In the genomic region with DNA sequence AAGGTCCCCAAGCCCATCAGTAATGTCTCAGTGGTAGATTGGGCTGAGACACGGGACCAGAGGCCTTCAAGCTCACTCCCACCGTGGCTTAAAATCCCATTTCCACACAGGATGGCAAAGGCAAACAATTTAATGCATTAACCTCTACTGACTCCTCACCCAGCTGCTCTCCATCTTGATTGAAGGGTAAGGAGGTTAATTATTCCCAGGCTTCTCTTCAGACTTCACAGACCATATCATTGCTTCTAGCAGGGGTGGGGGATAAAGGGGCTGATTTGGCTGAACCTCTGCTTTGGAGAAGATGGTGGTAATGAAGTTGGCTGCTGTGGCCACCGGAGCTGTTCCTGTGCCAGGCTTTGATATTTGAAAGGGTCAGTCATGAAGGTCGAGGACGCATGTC, we compare ENCODE assay signal across 26 mouse cellular contexts.
A peak's percentile ranks its signal among the peaks of the same experiment; 100 is the strongest.
DNase-seq lines count a peak whose midpoint lies in the region; ATAC-seq and TF ChIP-seq lines count a peak whose summit lies in the region.
"Had no signal": no experiment of that assay in that cellular context is flagged by ENCODE, and none has a peak within 500 bp of the region (broad histone marks: within the 10 kb centered on the region; RNA-seq: fewer than 3 reads in every experiment).

No protein-coding gene starts in this region.

- TF ChIP-seq CTCF in hindbrain, postnatal 0 days (IDR thresholded peaks at IDR 0.05; ENCODE audit: low read depth), result no peak

- peak overlapping the region; percentile 61 for H3K27ac ChIP-seq in hindbrain, embryonic 13.5 days
- no peak overlapping the region for H3K27ac ChIP-seq in hindbrain, embryonic 10.5 days
- 0 out of 2 replicates have a peak overlapping the region, but pooled peaks have one; percentile 29 for H3K27ac ChIP-seq in hindbrain, embryonic 16.5 days (ENCODE audit: low read depth, low read length)
- no peak overlapping the region; the same call in 1 of the 2 replicates for H3K27ac ChIP-seq in hindbrain, postnatal 0 days
- no peak overlapping the region for H3K27ac ChIP-seq in midbrain, embryonic 11.5 days (ENCODE audit: low read depth, low read length)
- no peak overlapping the region for H3K27ac ChIP-seq in midbrain, embryonic 15.5 days
- no peak overlapping the region for H3K27ac ChIP-seq in embryonic facial prominence, embryonic 11.5 days (replicated peaks; ENCODE audit: low read depth, low read length)
- H3K27ac ChIP-seq: embryonic facial prominence, embryonic 13.5 days; forebrain, embryonic 12.5 days; gastrocnemius, adult 2 months had no signal

- H3K4me3 ChIP-seq in hindbrain, embryonic 13.5 days, result no peak overlapping the region
- H3K4me3 ChIP-seq in hindbrain, embryonic 10.5 days, result no peak overlapping the region
- no peak overlapping the region for H3K4me3 ChIP-seq in hindbrain, embryonic 16.5 days (ENCODE audit: low read length)
- no peak overlapping the region for H3K4me3 ChIP-seq in hindbrain, postnatal 0 days (ENCODE audit: low read length)
- no peak overlapping the region for H3K4me3 ChIP-seq in midbrain, embryonic 11.5 days (ENCODE audit: low read depth, low read length)
- no peak overlapping the region for H3K4me3 ChIP-seq in midbrain, embryonic 15.5 days
- no peak overlapping the region for H3K4me3 ChIP-seq in embryonic facial prominence, embryonic 11.5 days (ENCODE audit: low read depth, low read length)
- H3K4me3 ChIP-seq: embryonic facial prominence, embryonic 13.5 days; erythroblast, embryonic 14.5 days; forebrain, embryonic 12.5 days; gastrocnemius, adult 2 months had no signal

- no peak for DNase-seq in hindbrain, embryonic 10.5 days (ENCODE audit: low spot score)
- no peak for DNase-seq in hindbrain, postnatal 0 days (ENCODE audit: low spot score)
- DNase-seq in midbrain, embryonic 11.5 days (ENCODE audit: low spot score, missing footprints), result peak; percentile 33
- peak; percentile 26 for DNase-seq in embryonic facial prominence, embryonic 11.5 days (ENCODE audit: low spot score)
- DNase-seq: adrenal gland, postnatal 10 days; adrenal gland, postnatal 36 days; B cell, adult 2 months; cerebellum, adult 18-20 months; cerebellum, adult 9-10 months; cerebellum, postnatal 14 days; forebrain, postnatal 0 days; gastrocnemius, adult 2 months; gastrocnemius, postnatal 14 days; heart, adult 11 months had no signal

- H3K9me3 ChIP-seq in hindbrain, embryonic 13.5 days, result no peaks in the 10 kb centered on the region
- H3K9me3 ChIP-seq in hindbrain, embryonic 10.5 days, result no peaks in the 10 kb centered on the region
- H3K9me3 ChIP-seq in hindbrain, embryonic 16.5 days (ENCODE audit: control insufficient read depth, low read length), result no peaks in the 10 kb centered on the region
- H3K9me3 ChIP-seq in hindbrain, postnatal 0 days (ENCODE audit: low read length), result no peaks in the 10 kb centered on the region
- H3K9me3 ChIP-seq in midbrain, embryonic 11.5 days (ENCODE audit: control insufficient read depth, low read length), result no peaks in the 10 kb centered on the region
- no peaks in the 10 kb centered on the region for H3K9me3 ChIP-seq in midbrain, embryonic 15.5 days
- no peaks in the 10 kb centered on the region for H3K9me3 ChIP-seq in embryonic facial prominence, embryonic 11.5 days (replicated peaks; ENCODE audit: control insufficient read depth, low read length)
- H3K9me3 ChIP-seq: embryonic facial prominence, embryonic 13.5 days; forebrain, embryonic 12.5 days had no signal

- peaks cover 33% of the 10 kb centered on the region for H3K4me1 ChIP-seq in hindbrain, embryonic 13.5 days (replicated peaks)
- H3K4me1 ChIP-seq in hindbrain, embryonic 10.5 days (replicated peaks), result 0 out of 2 replicates have a peak, but pooled peaks cover 6% of the 10 kb centered on the region
- peaks cover 15% of the 10 kb centered on the region for H3K4me1 ChIP-seq in hindbrain, embryonic 16.5 days (ENCODE audit: control insufficient read depth, insufficient read depth, low read depth, low read length)
- peaks cover 8% of the 10 kb centered on the region; the same call in 1 of the 2 replicates for H3K4me1 ChIP-seq in hindbrain, postnatal 0 days (ENCODE audit: insufficient read depth, low read length)
- H3K4me1 ChIP-seq in midbrain, embryonic 11.5 days (ENCODE audit: control insufficient read depth, insufficient read depth, low read length), result no peaks in the 10 kb centered on the region
- peaks cover 9% of the 10 kb centered on the region; the same call in 1 of the 2 replicates for H3K4me1 ChIP-seq in midbrain, embryonic 15.5 days
- H3K4me1 ChIP-seq in embryonic facial prominence, embryonic 11.5 days (ENCODE audit: control insufficient read depth, insufficient read depth, low read length), result no peaks in the 10 kb centered on the region
- H3K4me1 ChIP-seq: forebrain, embryonic 12.5 days had no signal

- 54% methylated on average over 5 of the region's 5 CpGs for WGBS in hindbrain, embryonic 13.5 days
- WGBS in hindbrain, embryonic 10.5 days, result 63% methylated on average over 5 of the region's 5 CpGs
- 69% methylated on average over 5 of the region's 5 CpGs for WGBS in hindbrain, embryonic 16.5 days
- 66% methylated on average over 5 of the region's 5 CpGs for WGBS in hindbrain, postnatal 0 days
- WGBS in midbrain, embryonic 11.5 days, result 76% methylated on average over 5 of the region's 5 CpGs
- 68% methylated on average over 5 of the region's 5 CpGs for WGBS in midbrain, embryonic 15.5 days
- 30% methylated on average over 5 of the region's 5 CpGs for WGBS in embryonic facial prominence, embryonic 11.5 days

- H3K36me3 ChIP-seq in hindbrain, embryonic 13.5 days, result no peaks in the 10 kb centered on the region
- no peaks in the 10 kb centered on the region for H3K36me3 ChIP-seq in hindbrain, embryonic 10.5 days
- no peaks in the 10 kb centered on the region for H3K36me3 ChIP-seq in hindbrain, embryonic 16.5 days (ENCODE audit: control insufficient read depth, insufficient read depth, low read length)
- no peaks in the 10 kb centered on the region for H3K36me3 ChIP-seq in hindbrain, postnatal 0 days (ENCODE audit: insufficient read depth, low read length)
- no peaks in the 10 kb centered on the region for H3K36me3 ChIP-seq in midbrain, embryonic 11.5 days (ENCODE audit: control insufficient read depth, insufficient read depth, low read length)
- H3K36me3 ChIP-seq in midbrain, embryonic 15.5 days (replicated peaks), result no peaks in the 10 kb centered on the region
- H3K36me3 ChIP-seq in embryonic facial prominence, embryonic 11.5 days (replicated peaks; ENCODE audit: control insufficient read depth, insufficient read depth, low read depth, low read length), result no peaks in the 10 kb centered on the region
- H3K36me3 ChIP-seq: embryonic facial prominence, embryonic 13.5 days; forebrain, embryonic 12.5 days; G1E had no signal

- H3K4me2 ChIP-seq in hindbrain, embryonic 13.5 days, result no peak overlapping the region
- no peak overlapping the region for H3K4me2 ChIP-seq in hindbrain, embryonic 16.5 days (ENCODE audit: low read length)
- no peak overlapping the region for H3K4me2 ChIP-seq in hindbrain, postnatal 0 days (ENCODE audit: low read depth, low read length)
- H3K4me2 ChIP-seq in midbrain, embryonic 11.5 days, result no peak overlapping the region
- no peak overlapping the region for H3K4me2 ChIP-seq in midbrain, embryonic 15.5 days
- H3K4me2 ChIP-seq in embryonic facial prominence, embryonic 11.5 days (ENCODE audit: low read depth, low read length), result no peak overlapping the region
- H3K4me2 ChIP-seq: embryonic facial prominence, embryonic 13.5 days; forebrain, embryonic 12.5 days; heart, embryonic 11.5 days had no signal

- ATAC-seq in hindbrain, embryonic 13.5 days (ENCODE audit: low FRiP score), result no peak
- no peak for ATAC-seq in hindbrain, embryonic 16.5 days
- no peak for ATAC-seq in hindbrain, postnatal 0 days
- no peak for ATAC-seq in midbrain, embryonic 11.5 days (ENCODE audit: low FRiP score)
- no peak for ATAC-seq in midbrain, embryonic 15.5 days (replicated peaks)
- no peak for ATAC-seq in embryonic facial prominence, embryonic 11.5 days (replicated peaks; ENCODE audit: insufficient number of reproducible peaks, low FRiP score, low TSS enrichment, low read depth)
- ATAC-seq: forebrain, postnatal 0 days; inflammation-experienced regulatory T-cells, adult 6 months; intestine, embryonic 16.5 days; Patski had no signal

- no peak overlapping the region for H3K9ac ChIP-seq in hindbrain, embryonic 13.5 days
- H3K9ac ChIP-seq in hindbrain, embryonic 16.5 days (ENCODE audit: low read depth, low read length), result no peak overlapping the region
- no peak overlapping the region for H3K9ac ChIP-seq in hindbrain, postnatal 0 days (replicated peaks; ENCODE audit: low read length)
- no peak overlapping the region for H3K9ac ChIP-seq in midbrain, embryonic 11.5 days (ENCODE audit: low read length)
- H3K9ac ChIP-seq in midbrain, embryonic 15.5 days, result no peak overlapping the region
- no peak overlapping the region for H3K9ac ChIP-seq in embryonic facial prominence, embryonic 11.5 days (replicated peaks; ENCODE audit: low read length)
- H3K9ac ChIP-seq: embryonic facial prominence, embryonic 13.5 days; forebrain, embryonic 12.5 days; forebrain, postnatal 0 days had no signal

- no peaks in the 10 kb centered on the region for H3K27me3 ChIP-seq in hindbrain, embryonic 13.5 days
- no peaks in the 10 kb centered on the region for H3K27me3 ChIP-seq in hindbrain, embryonic 10.5 days (ENCODE audit: insufficient read depth, poor library complexity, severe bottlenecking)
- no peaks in the 10 kb centered on the region for H3K27me3 ChIP-seq in hindbrain, embryonic 16.5 days (replicated peaks; ENCODE audit: control insufficient read depth, insufficient read depth, low read length)
- H3K27me3 ChIP-seq in hindbrain, postnatal 0 days (ENCODE audit: insufficient read depth, low read length), result no peaks in the 10 kb centered on the region
- H3K27me3 ChIP-seq in midbrain, embryonic 11.5 days (ENCODE audit: control insufficient read depth, insufficient read depth, low read length), result no peaks in the 10 kb centered on the region
- no peaks in the 10 kb centered on the region for H3K27me3 ChIP-seq in midbrain, embryonic 15.5 days (replicated peaks)
- no peaks in the 10 kb centered on the region for H3K27me3 ChIP-seq in embryonic facial prominence, embryonic 11.5 days (ENCODE audit: control insufficient read depth, insufficient read depth, low read length)
- H3K27me3 ChIP-seq: CH12.LX; embryonic facial prominence, embryonic 13.5 days; forebrain, embryonic 12.5 days had no signal

Comparison
In these comparisons a context has a peak if more than half of its experiments do, and no peak if none do; other contexts are left out.
1. H3K27ac ChIP-seq: peak in hindbrain, embryonic 13.5 days (single experiment) and hindbrain, embryonic 16.5 days (single experiment); none in hindbrain, embryonic 10.5 days (single experiment), hindbrain, postnatal 0 days (single experiment), midbrain, embryonic 11.5 days (single experiment), midbrain, embryonic 15.5 days (single experiment) and embryonic facial prominence, embryonic 11.5 days (single experiment).
2. DNase-seq: peak in midbrain, embryonic 11.5 days (single experiment) and embryonic facial prominence, embryonic 11.5 days (single experiment); none in hindbrain, embryonic 10.5 days (single experiment) and hindbrain, postnatal 0 days (single experiment).